Mouse (Mus musculus) spleen, postnatal 10 days (tissue): ENCODE measurements around the gene Nrxn2.
A peak's percentile ranks its signal among the peaks of the same experiment; 100 is the strongest.

Source experiments
- DNase-seq, 2 experiments: peaks; one replicate each; pipeline ENCODE4 v3.0.0; 2021 to 2022; ENCODE audit warnings: low spot score in 2 of 2

Nrxn2 gene

GRCm38 (mm10) chr19:6390251-6390650 lies 28.3 kb upstream of the Nrxn2 start:
- no peak for DNase-seq

GRCm38 (mm10) chr19:6392743-6393393 lies 25.7 kb upstream of the Nrxn2 start:
- peak in 1 of 2 experiments; percentile 59 for DNase-seq

- no peak for DNase-seq
Observed at GRCm38 (mm10) chr19:6393637-6394036, 24.9 kb upstream of the Nrxn2 start.

GRCm38 (mm10) chr19:6396237-6396636 lies 22.3 kb upstream of the Nrxn2 start:
- no peak for DNase-seq

GRCm38 (mm10) chr19:6397582-6398249 lies 20.8 kb upstream of the Nrxn2 start:
- DNase-seq = peak in 1 of 2 experiments; percentile 37

- peak; percentile 69 to 84 for DNase-seq
Observed at GRCm38 (mm10) chr19:6398447-6399284, 19.9 kb upstream of the Nrxn2 start.

GRCm38 (mm10) chr19:6399285-6400095 lies 19.0 kb upstream of the Nrxn2 start, which contains the start of gene Rasgrp2:
Gene Rasgrp2 (plus strand): TSS chr19:6399340.
- DNase-seq = peak; percentile 67 to 87

- DNase-seq = peak in 1 of 2 experiments; percentile 60
Observed at GRCm38 (mm10) chr19:6400096-6401086, 18.1 kb upstream of the Nrxn2 start.

GRCm38 (mm10) chr19:6401131-6401815 lies 17.3 kb upstream of the Nrxn2 start:
- DNase-seq = peak; percentile 83 to 88

GRCm38 (mm10) chr19:6401951-6402350 lies 16.6 kb upstream of the Nrxn2 start:
- DNase-seq = no peak

GRCm38 (mm10) chr19:6403869-6404268 lies 14.7 kb upstream of the Nrxn2 start:
- no peak for DNase-seq

GRCm38 (mm10) chr19:6405433-6405832 lies 13.1 kb upstream of the Nrxn2 start:
- DNase-seq = no peak

- DNase-seq = no peak
Observed at GRCm38 (mm10) chr19:6407109-6407508, 11.4 kb upstream of the Nrxn2 start.

- DNase-seq = no peak
Observed at GRCm38 (mm10) chr19:6407816-6408510, 10.6 kb upstream of the Nrxn2 start.

- DNase-seq = no peak
Observed at GRCm38 (mm10) chr19:6408749-6409148, 9.8 kb upstream of the Nrxn2 start.

- DNase-seq = no peak
Observed at GRCm38 (mm10) chr19:6409176-6409575, 9.4 kb upstream of the Nrxn2 start.

- no peak for DNase-seq
Observed at GRCm38 (mm10) chr19:6409936-6410335, 8.6 kb upstream of the Nrxn2 start.

- DNase-seq = no peak
Observed at GRCm38 (mm10) chr19:6412798-6413197, 5.7 kb upstream of the Nrxn2 start.

GRCm38 (mm10) chr19:6415454-6415853 lies 3.1 kb upstream of the Nrxn2 start:
- DNase-seq = no peak
